Mouse (Mus musculus) limb, embryonic 15.5 days (tissue): ENCODE data around the gene Lrrc49. TPM values are rescaled to one million over a fixed set of nuclear protein-coding genes. Genes with fewer than 3 reads are reported as not detected.

Experiments used
- ATAC-seq: fragments of 200-750 bp; cut with Nextera tagmentation; 2 replicates; pipeline ENCODE4 v1.8.0; 2017; ENCODE audit warnings: low read depth, moderate TSS enrichment; ENCODE audit not compliant: insufficient number of reproducible peaks, low FRiP score, low TSS enrichment
- H3K27ac ChIP-seq: fragments of 300-500 bp; sonication (generic); 2 replicates; pipeline ENCODE4 v1.5.1; 2015; ENCODE audit warnings: moderate library complexity, mild to moderate bottlenecking, inconsistent platforms
- H3K27me3 ChIP-seq: fragments of 300-500 bp; sonication (generic); 2 replicates; pipeline ENCODE4 v1.6.1; 2015; ENCODE audit warnings: inconsistent platforms
- H3K36me3 ChIP-seq: fragments of 300-500 bp; sonication (generic); 2 replicates; pipeline ENCODE4 v1.6.1; 2015; ENCODE audit warnings: inconsistent platforms
- H3K4me1 ChIP-seq: fragments of 300-500 bp; sonication (generic); 2 replicates; pipeline ENCODE4 v1.6.1; 2015; ENCODE audit warnings: inconsistent platforms
- H3K4me2 ChIP-seq: fragments of 300-500 bp; sonication (generic); 2 replicates; pipeline ENCODE4 v1.6.1; 2015; ENCODE audit warnings: mild to moderate bottlenecking, inconsistent platforms
- H3K4me3 ChIP-seq: fragments of 300-500 bp; sonication (generic); 2 replicates; pipeline ENCODE4 v1.5.1; 2015; ENCODE audit warnings: mild to moderate bottlenecking, inconsistent platforms
- H3K9ac ChIP-seq: fragments of 300-500 bp; sonication (generic); 2 replicates; pipeline ENCODE4 v1.6.1; 2015; ENCODE audit warnings: inconsistent platforms
- H3K9me3 ChIP-seq: fragments of 300-500 bp; sonication (generic); 2 replicates; pipeline ENCODE4 v1.6.1; 2016; ENCODE audit warnings: inconsistent platforms
- whole genome bisulfite sequencing: fragments of 180-500 bp; shearing (Covaris S2); methylation state at CpG from one replicate; pipeline ENCODE4 v1.1.7; 2015; 5-methylcytosine and 5-hydroxymethylcytosine counted together
- polyA plus RNA-seq: library from polyadenylated mRNA; unstranded; fragments of >200 nt; fragmentation: Nextera tagmentation; extraction: Ambion mirVana; gene quantifications from 2 replicates; pipeline ENCODE4 v1.2.1, GENCODE M21; 2015

Lrrc49 gene
- polyA plus RNA-seq, 1 experiment from 2014 or later, result 15.1 TPM

GRCm38 (mm10) chr9:60625895-60626294 lies 62.1 kb downstream of the Lrrc49 start:
- Histone ChIP-seq H3K4me3 (no peak overlapping the region), H3K9me3 (no peaks in the 10 kb centered on the region), H3K4me1 (peaks cover 13% of the 10 kb centered on the region; the same call in 1 of the 2 replicates), H3K27ac (0 out of 2 replicates have a peak overlapping the region, but pooled peaks have one; percentile 27), H3K36me3 (no peaks in the 10 kb centered on the region), H3K9ac (no peak overlapping the region), H3K27me3 (no peaks in the 10 kb centered on the region), H3K4me2 (no peak overlapping the region)
- no peak for ATAC-seq
- WGBS, result 52% methylated on average over 2 of the region's 2 CpGs

- Histone ChIP-seq H3K27me3 (no peaks in the 10 kb centered on the region), H3K9ac (no peak overlapping the region), H3K27ac (peak overlapping the region; percentile 67), H3K4me2 (no peak overlapping the region), H3K36me3 (no peaks in the 10 kb centered on the region), H3K4me3 (no peak overlapping the region), H3K4me1 (peaks cover 2% of the 10 kb centered on the region; the same call in 1 of the 2 replicates), H3K9me3 (no peaks in the 10 kb centered on the region)
- 49% methylated on average over 9 of the region's 9 CpGs for whole genome bisulfite sequencing
- peak; percentile 80 for ATAC-seq
Observed at GRCm38 (mm10) chr9:60616946-60617345, 71.0 kb downstream of the Lrrc49 start.

GRCm38 (mm10) chr9:60616359-60616758 lies 71.6 kb downstream of the Lrrc49 start:
- H3K9me3 ChIP-seq, result no peaks in the 10 kb centered on the region
- no peak for ATAC-seq
- no peak overlapping the region; the same call in 1 of the 2 replicates for H3K27ac ChIP-seq
- 72% methylated on average over 7 of the region's 7 CpGs for WGBS
- H3K36me3 ChIP-seq, result 0 out of 2 replicates have a peak, but pooled peaks cover 2% of the 10 kb centered on the region
- H3K4me1 ChIP-seq, result peaks cover 2% of the 10 kb centered on the region; the same call in 1 of the 2 replicates
- no peak overlapping the region for H3K9ac ChIP-seq
- no peak overlapping the region for H3K4me3 ChIP-seq
- H3K4me2 ChIP-seq, result no peak overlapping the region
- no peaks in the 10 kb centered on the region for H3K27me3 ChIP-seq

- H3K9ac ChIP-seq, result no peak overlapping the region
- no peak overlapping the region for H3K27ac ChIP-seq
- 86% methylated on average over 2 of the region's 2 CpGs for WGBS
- no peaks in the 10 kb centered on the region for H3K9me3 ChIP-seq
- H3K4me3 ChIP-seq, result no peak overlapping the region
- peaks cover 2% of the 10 kb centered on the region; the same call in 1 of the 2 replicates for H3K4me1 ChIP-seq
- no peak for ATAC-seq
- no peaks in the 10 kb centered on the region for H3K27me3 ChIP-seq
- no peak overlapping the region for H3K4me2 ChIP-seq
- 0 out of 2 replicates have a peak, but pooled peaks cover 2% of the 10 kb centered on the region for H3K36me3 ChIP-seq
Observed at GRCm38 (mm10) chr9:60612260-60612659, 75.7 kb downstream of the Lrrc49 start.

- Histone ChIP-seq H3K27me3 (no peaks in the 10 kb centered on the region), H3K36me3 (0 out of 2 replicates have a peak, but pooled peaks cover 2% of the 10 kb centered on the region), H3K4me2 (no peak overlapping the region), H3K4me3 (no peak overlapping the region), H3K9ac (no peak overlapping the region), H3K4me1 (no peaks in the 10 kb centered on the region), H3K27ac (no peak overlapping the region), H3K9me3 (no peaks in the 10 kb centered on the region)
- no peak for ATAC-seq
- WGBS, result 70% methylated on average over 13 of the region's 13 CpGs
Observed at GRCm38 (mm10) chr9:60610194-60610593, 77.8 kb downstream of the Lrrc49 start.

- no peak for ATAC-seq
- H3K36me3 ChIP-seq, result 0 out of 2 replicates have a peak, but pooled peaks cover 2% of the 10 kb centered on the region
- H3K27ac ChIP-seq, result no peak overlapping the region
- WGBS, result 85% methylated on average over 9 of the region's 9 CpGs
- no peaks in the 10 kb centered on the region for H3K9me3 ChIP-seq
- H3K27me3 ChIP-seq, result no peaks in the 10 kb centered on the region
- no peak overlapping the region for H3K9ac ChIP-seq
- no peak overlapping the region for H3K4me2 ChIP-seq
- no peaks in the 10 kb centered on the region for H3K4me1 ChIP-seq
- no peak overlapping the region for H3K4me3 ChIP-seq
Observed at GRCm38 (mm10) chr9:60608857-60609256, 79.1 kb downstream of the Lrrc49 start.

GRCm38 (mm10) chr9:60608086-60608485 lies 79.9 kb downstream of the Lrrc49 start:
- 84% methylated on average over 3 of the region's 3 CpGs for WGBS
- H3K4me1 ChIP-seq, result no peaks in the 10 kb centered on the region
- no peak overlapping the region for H3K9ac ChIP-seq
- H3K4me2 ChIP-seq, result no peak overlapping the region
- H3K36me3 ChIP-seq, result 0 out of 2 replicates have a peak, but pooled peaks cover 2% of the 10 kb centered on the region
- no peaks in the 10 kb centered on the region for H3K9me3 ChIP-seq
- no peak overlapping the region for H3K27ac ChIP-seq
- ATAC-seq, result no peak
- H3K27me3 ChIP-seq, result no peaks in the 10 kb centered on the region
- H3K4me3 ChIP-seq, result no peak overlapping the region

- H3K27ac ChIP-seq, result no peak overlapping the region
- no peak overlapping the region for H3K9ac ChIP-seq
- WGBS, result 66% methylated on average over 2 of the region's 2 CpGs
- H3K4me2 ChIP-seq, result no peak overlapping the region
- H3K36me3 ChIP-seq, result no peaks in the 10 kb centered on the region
- H3K27me3 ChIP-seq, result no peaks in the 10 kb centered on the region
- H3K4me1 ChIP-seq, result no peaks in the 10 kb centered on the region
- ATAC-seq, result no peak
- no peak overlapping the region for H3K4me3 ChIP-seq
- no peaks in the 10 kb centered on the region for H3K9me3 ChIP-seq
Observed at GRCm38 (mm10) chr9:60604971-60605370, 83.0 kb downstream of the Lrrc49 start.

- no peaks in the 10 kb centered on the region for H3K4me1 ChIP-seq
- H3K9me3 ChIP-seq, result no peaks in the 10 kb centered on the region
- H3K4me2 ChIP-seq, result no peak overlapping the region
- H3K27ac ChIP-seq, result no peak overlapping the region
- no peak overlapping the region for H3K4me3 ChIP-seq
- no peak for ATAC-seq
- H3K36me3 ChIP-seq, result no peaks in the 10 kb centered on the region
- no peak overlapping the region for H3K9ac ChIP-seq
- no peaks in the 10 kb centered on the region for H3K27me3 ChIP-seq
- WGBS, result 79% methylated on average over 10 of the region's 10 CpGs
Observed at GRCm38 (mm10) chr9:60601936-60602335, 86.0 kb downstream of the Lrrc49 start.

- 87% methylated on average over 4 of the region's 4 CpGs for WGBS
- Histone ChIP-seq H3K9me3 (no peaks in the 10 kb centered on the region), H3K27me3 (no peaks in the 10 kb centered on the region), H3K4me1 (no peaks in the 10 kb centered on the region), H3K27ac (no peak overlapping the region), H3K4me2 (no peak overlapping the region), H3K36me3 (no peaks in the 10 kb centered on the region), H3K9ac (no peak overlapping the region), H3K4me3 (no peak overlapping the region)
- no peak for ATAC-seq
Observed at GRCm38 (mm10) chr9:60600273-60600672, 87.7 kb downstream of the Lrrc49 start.

- Histone ChIP-seq H3K9me3 (no peaks in the 10 kb centered on the region), H3K4me2 (no peak overlapping the region), H3K4me3 (no peak overlapping the region), H3K27ac (no peak overlapping the region), H3K9ac (no peak overlapping the region), H3K4me1 (no peaks in the 10 kb centered on the region), H3K27me3 (no peaks in the 10 kb centered on the region), H3K36me3 (no peaks in the 10 kb centered on the region)
- 63% methylated on average over 2 of the region's 2 CpGs for WGBS
- no peak for ATAC-seq
Observed at GRCm38 (mm10) chr9:60599489-60599888, 88.5 kb downstream of the Lrrc49 start.

- H3K4me1 ChIP-seq, result no peaks in the 10 kb centered on the region
- H3K9ac ChIP-seq, result no peak overlapping the region
- H3K27ac ChIP-seq, result no peak overlapping the region
- H3K9me3 ChIP-seq, result no peaks in the 10 kb centered on the region
- no peak for ATAC-seq
- peaks cover 3% of the 10 kb centered on the region; the same call in 1 of the 2 replicates for H3K36me3 ChIP-seq
- 60% methylated on average over 7 of the region's 7 CpGs for WGBS
- no peaks in the 10 kb centered on the region for H3K27me3 ChIP-seq
- H3K4me3 ChIP-seq, result no peak overlapping the region
- H3K4me2 ChIP-seq, result no peak overlapping the region
Observed at GRCm38 (mm10) chr9:60595406-60595805, 92.6 kb downstream of the Lrrc49 start.

GRCm38 (mm10) chr9:60592974-60593373 lies 95.0 kb downstream of the Lrrc49 start:
- ATAC-seq, result no peak
- Histone ChIP-seq H3K4me3 (no peak overlapping the region), H3K9me3 (no peaks in the 10 kb centered on the region), H3K4me2 (no peak overlapping the region), H3K4me1 (no peaks in the 10 kb centered on the region), H3K27me3 (no peaks in the 10 kb centered on the region), H3K27ac (no peak overlapping the region), H3K36me3 (peaks cover 3% of the 10 kb centered on the region; the same call in 1 of the 2 replicates), H3K9ac (no peak overlapping the region)
- WGBS, result 84% methylated on average over 6 of the region's 6 CpGs
